Mouse (Mus musculus): ENCODE measurements around the gene Pxylp1.

GRCm38 (mm10) chr9:96935556-96936300, 43.3 kb upstream of the Pxylp1 start:
- TF ChIP-seq CTCF (IDR thresholded peaks at IDR 0.05; ENCODE audit: borderline replicate concordance, extremely low read depth, insufficient read depth, insufficient read length), result no peak
- no peak for TF ChIP-seq POLR2A (IDR thresholded peaks at IDR 0.05; ENCODE audit: borderline replicate concordance, extremely low read depth, insufficient read depth, insufficient read length, poor library complexity, severe bottlenecking)

Data from brain, embryonic 14.5 days (tissue).